9 mouse cellular contexts compared by ENCODE assay signal in genomic region chr12:113011702-113012360, GRCm38 (mm10). TPM values are rescaled to one million over a fixed set of nuclear protein-coding genes. Genes with fewer than 3 reads are reported as not detected.
A peak's percentile ranks its signal among the peaks of the same experiment; 100 is the strongest.
DNase-seq lines count a peak whose midpoint lies in the region; TF ChIP-seq lines count a peak whose summit lies in the region.
"Had no signal": no experiment of that assay in that cellular context is flagged by ENCODE, and none has a peak within 500 bp of the region (broad histone marks: within the 10 kb centered on the region; RNA-seq: fewer than 3 reads in every experiment).

No protein-coding gene starts in this region.

- intact Hi-C loops in left cerebral cortex, adult 2 months (cut with DNase I) = loop anchor here (5.0 kb wide), 1 partner anchor 145 kb away; the partner anchor contains the start of gene Tedc1
- intact Hi-C loops in left cerebral cortex, postnatal 25 days (cut with DNase I) = no loop called here
- intact Hi-C loops in heart, postnatal 10 days (cut with DNase I) = no loop called here

- TF ChIP-seq CTCF in left cerebral cortex, adult 2 months (IDR thresholded peaks at IDR 0.05) = no peak

- peak; percentile 40 for DNase-seq in cerebellum, adult 8-10 months
- DNase-seq in cerebellum, adult 18-20 months = no peak
- DNase-seq in left cerebral cortex, adult 2 months (ENCODE audit: extremely low spot score in 1 of 2, low spot score in 2 of 2) = no peak
- DNase-seq in left cerebral cortex, postnatal 25 days (ENCODE audit: low spot score in 2 of 2) = no peak
- peak; percentile 60 to 63 for DNase-seq in heart, postnatal 10 days
- DNase-seq in lung, postnatal 25 days (ENCODE audit: low spot score) = peak; percentile 27
- no peak for DNase-seq in thymus, adult 18-20 months
- no peak for DNase-seq in testis, postnatal 10 days (ENCODE audit: low spot score)

- no peak overlapping the region for H3K4me3 ChIP-seq in left cerebral cortex, adult 2 months
- H3K4me3 ChIP-seq: embryonic facial prominence, embryonic 13.5 days had no signal

- peak overlapping the region; percentile 98 for H3K27ac ChIP-seq in left cerebral cortex, adult 2 months

RNA-seq across cellular contexts. Expression of gene Pacs2, which starts 2.5 kb away (rescaled TPM):
- total RNA-seq in left cerebral cortex, adult 2 months (2021) = 10 to 100 TPM; 62.8 to 68.0 TPM
- 10 to 100 TPM; 63.3 to 79.9 TPM for total RNA-seq in left cerebral cortex, postnatal 25 days (2021)
- 10 to 100 TPM; 29.3 to 30.4 TPM for total RNA-seq in heart, postnatal 10 days (2021)

RNA-seq across cellular contexts. Expression of gene Brf1, which starts 11.3 kb away (rescaled TPM):
- 10 to 100 TPM; 45.6 to 46.6 TPM for total RNA-seq in left cerebral cortex, adult 2 months (2021)
- total RNA-seq in left cerebral cortex, postnatal 25 days (2021) = 10 to 100 TPM; 45.0 to 50.4 TPM
- total RNA-seq in heart, postnatal 10 days (2021) = 10 to 100 TPM; 29.3 to 35.8 TPM

RNA-seq across cellular contexts. Expression of gene Btbd6, which starts 35.5 kb away (rescaled TPM):
- total RNA-seq in left cerebral cortex, adult 2 months (2021) = 10 to 100 TPM; 60.2 to 64.5 TPM
- total RNA-seq in left cerebral cortex, postnatal 25 days (2021) = 10 to 100 TPM; 55.9 to 60.9 TPM
- total RNA-seq in heart, postnatal 10 days (2021) = 10 to 100 TPM; 22.9 to 24.5 TPM

Comparison
In these comparisons a context has a peak if more than half of its experiments do, and no peak if none do; other contexts are left out.
1. DNase-seq: peak in cerebellum, adult 8-10 months (single experiment), heart, postnatal 10 days (2 of 2) and lung, postnatal 25 days (single experiment); none in cerebellum, adult 18-20 months (0 of 2), left cerebral cortex, adult 2 months (0 of 2), left cerebral cortex, postnatal 25 days (0 of 2), thymus, adult 18-20 months (0 of 2) and testis, postnatal 10 days (single experiment).